ENCODE assay signal across 10 mouse cellular contexts in the genomic region with DNA sequence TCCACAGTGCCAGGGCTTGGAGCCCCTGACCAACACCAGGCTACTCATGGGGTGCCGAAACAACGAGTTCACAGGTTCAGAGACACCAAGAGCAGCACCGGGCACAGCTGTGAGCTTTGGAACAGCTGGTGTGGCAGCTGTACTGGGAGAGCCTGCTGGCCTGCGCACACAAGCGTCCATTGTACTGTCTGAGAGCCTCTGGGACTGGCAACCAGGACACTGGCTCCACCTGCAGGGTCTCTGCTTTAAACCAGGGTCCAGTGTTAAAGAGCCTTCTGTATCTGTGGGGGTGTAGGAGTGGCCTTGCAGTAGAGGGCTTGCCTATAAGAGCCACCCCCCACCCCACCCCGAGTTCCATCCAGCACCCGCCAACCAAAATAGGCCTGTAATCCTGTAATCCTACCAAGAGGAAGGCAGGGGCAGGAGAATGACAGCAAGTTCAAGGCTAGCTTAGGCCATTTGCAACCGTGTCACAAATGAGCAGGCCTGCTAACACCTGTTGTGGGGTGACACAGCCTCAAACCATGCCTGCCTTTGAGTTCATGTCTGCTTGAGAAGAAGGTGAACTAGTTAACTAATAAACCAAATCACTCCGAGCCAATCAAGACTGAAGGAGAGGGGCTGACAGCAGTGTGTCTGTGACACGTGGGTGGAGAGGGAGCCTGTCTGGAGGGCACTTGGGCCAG. TPM values are rescaled to one million over a fixed set of nuclear protein-coding genes. Genes with fewer than 3 reads are reported as not detected.
DNase-seq lines count a peak whose midpoint lies in the region; ATAC-seq lines count a peak whose summit lies in the region.
"Had no signal": no experiment of that assay in that cellular context is flagged by ENCODE, and none has a peak within 500 bp of the region (broad histone marks: within the 10 kb centered on the region; RNA-seq: fewer than 3 reads in every experiment).

No protein-coding gene starts in this region.

- 43% methylated on average over 10 of the region's 10 CpGs for WGBS in forebrain, embryonic 12.5 days
- WGBS in forebrain, embryonic 13.5 days, result 51% methylated on average over 10 of the region's 10 CpGs
- 58% methylated on average over 10 of the region's 10 CpGs for WGBS in hindbrain, embryonic 12.5 days
- 61% methylated on average over 10 of the region's 10 CpGs for WGBS in neural tube, embryonic 12.5 days

- intact Hi-C loops in left cerebral cortex, postnatal 14 days (cut with DNase I), result loop anchor here (5.0 kb wide), 1 partner anchor 58 kb away; the partner anchor contains the start of genes Polr2i and Tbcb

- H3K9me3 ChIP-seq in forebrain, embryonic 12.5 days, result no peaks in the 10 kb centered on the region
- H3K9me3 ChIP-seq in forebrain, embryonic 13.5 days (replicated peaks), result no peaks in the 10 kb centered on the region
- H3K9me3 ChIP-seq in hindbrain, embryonic 12.5 days (replicated peaks), result no peaks in the 10 kb centered on the region
- H3K9me3 ChIP-seq in neural tube, embryonic 12.5 days, result no peaks in the 10 kb centered on the region
- H3K9me3 ChIP-seq: stomach, embryonic 15.5 days had no signal

- no peak overlapping the region for H3K4me2 ChIP-seq in forebrain, embryonic 12.5 days
- no peak overlapping the region for H3K4me2 ChIP-seq in forebrain, embryonic 13.5 days
- no peak overlapping the region; the same call in 1 of the 2 replicates for H3K4me2 ChIP-seq in hindbrain, embryonic 12.5 days (replicated peaks)
- H3K4me2 ChIP-seq in neural tube, embryonic 12.5 days (replicated peaks), result no peak overlapping the region
- H3K4me2 ChIP-seq: stomach, embryonic 15.5 days had no signal

- no peak overlapping the region for H3K27ac ChIP-seq in forebrain, embryonic 12.5 days
- H3K27ac ChIP-seq in forebrain, embryonic 13.5 days, result no peak overlapping the region
- H3K27ac ChIP-seq in hindbrain, embryonic 12.5 days, result peak overlapping the region; percentile 23; the same call in 1 of the 2 replicates
- no peak overlapping the region for H3K27ac ChIP-seq in neural tube, embryonic 12.5 days
- H3K27ac ChIP-seq: stomach, embryonic 15.5 days had no signal

- peaks cover 36% of the 10 kb centered on the region for H3K4me1 ChIP-seq in forebrain, embryonic 12.5 days
- H3K4me1 ChIP-seq in forebrain, embryonic 13.5 days, result peaks cover 35% of the 10 kb centered on the region
- H3K4me1 ChIP-seq in hindbrain, embryonic 12.5 days, result peaks cover 35% of the 10 kb centered on the region
- H3K4me1 ChIP-seq in neural tube, embryonic 12.5 days, result peaks cover 27% of the 10 kb centered on the region

- H3K4me3 ChIP-seq in forebrain, embryonic 12.5 days (replicated peaks), result no peak overlapping the region
- no peak overlapping the region for H3K4me3 ChIP-seq in forebrain, embryonic 13.5 days
- H3K4me3 ChIP-seq in hindbrain, embryonic 12.5 days, result no peak overlapping the region
- no peak overlapping the region for H3K4me3 ChIP-seq in neural tube, embryonic 12.5 days
- H3K4me3 ChIP-seq: stomach, embryonic 15.5 days had no signal

- peak; percentile 46 to 72 for DNase-seq in left cerebral cortex, postnatal 14 days (ENCODE audit: low spot score in 2 of 2)
- no peak for DNase-seq in left cerebral cortex, adult 8-10 months (ENCODE audit: low spot score in 2 of 2)
- no peak for DNase-seq in spleen, adult 12 weeks (ENCODE audit: low spot score)
- no peak for DNase-seq in thymus, adult 18-20 months
- DNase-seq: lung, postnatal 14 days had no signal

- peak overlapping the region; percentile 25; the same call in 1 of the 2 replicates for H3K9ac ChIP-seq in forebrain, embryonic 12.5 days
- no peak overlapping the region; the same call in 1 of the 2 replicates for H3K9ac ChIP-seq in forebrain, embryonic 13.5 days
- no peak overlapping the region for H3K9ac ChIP-seq in hindbrain, embryonic 12.5 days
- no peak overlapping the region for H3K9ac ChIP-seq in neural tube, embryonic 12.5 days
- H3K9ac ChIP-seq: stomach, embryonic 15.5 days had no signal

- H3K36me3 ChIP-seq in forebrain, embryonic 12.5 days (replicated peaks), result peaks cover 13% of the 10 kb centered on the region
- H3K36me3 ChIP-seq in forebrain, embryonic 13.5 days (ENCODE audit: poor library complexity, severe bottlenecking), result peaks cover 20% of the 10 kb centered on the region
- peaks cover 14% of the 10 kb centered on the region for H3K36me3 ChIP-seq in hindbrain, embryonic 12.5 days
- H3K36me3 ChIP-seq in neural tube, embryonic 12.5 days, result peaks cover 10% of the 10 kb centered on the region
- H3K36me3 ChIP-seq: stomach, embryonic 15.5 days had no signal

- H3K27me3 ChIP-seq in forebrain, embryonic 12.5 days, result peaks cover 3% of the 10 kb centered on the region; the same call in 1 of the 2 replicates
- 0 out of 2 replicates have a peak, but pooled peaks cover 2% of the 10 kb centered on the region for H3K27me3 ChIP-seq in forebrain, embryonic 13.5 days
- no peaks in the 10 kb centered on the region for H3K27me3 ChIP-seq in hindbrain, embryonic 12.5 days
- no peaks in the 10 kb centered on the region for H3K27me3 ChIP-seq in neural tube, embryonic 12.5 days (replicated peaks)
- H3K27me3 ChIP-seq: stomach, embryonic 15.5 days had no signal

- no peak for ATAC-seq in forebrain, embryonic 12.5 days (ENCODE audit: low FRiP score)
- no peak for ATAC-seq in forebrain, embryonic 13.5 days
- ATAC-seq in hindbrain, embryonic 12.5 days (ENCODE audit: low FRiP score), result peak; percentile 16; the same call in 1 of the 2 replicates
- ATAC-seq in neural tube, embryonic 12.5 days (ENCODE audit: low FRiP score, low read depth), result peak; percentile 57

RNA-seq across cellular contexts. Expression of gene Clip3, which starts 1.7 kb away (rescaled TPM):
- polyA plus RNA-seq in forebrain, embryonic 12.5 days (2016; fragmentation: Nextera tagmentation; extraction: Ambion mirVana), result 77.2 and 87.9 TPM in 2 replicates
- polyA plus RNA-seq in forebrain, embryonic 13.5 days (2015; fragmentation: Nextera tagmentation; extraction: Ambion mirVana), result 88.8 and 91.4 TPM in 2 replicates
- 100 to 1,000 TPM; 499 to 503 TPM for total RNA-seq in left cerebral cortex, postnatal 14 days (2021)
- 100 to 1,000 TPM; 377 to 471 (median 424) TPM for total RNA-seq in left cerebral cortex, adult 8-10 months (2022)
- polyA plus RNA-seq in hindbrain, embryonic 12.5 days (2016; fragmentation: Nextera tagmentation; extraction: Ambion mirVana), result 74.8 and 88.1 TPM in 2 replicates
- polyA plus RNA-seq in neural tube, embryonic 12.5 days (2016; fragmentation: Nextera tagmentation; extraction: Ambion mirVana), result 74.3 and 87.2 TPM in 2 replicates

RNA-seq across cellular contexts. Expression of gene Wdr62, which starts 9.6 kb away (rescaled TPM):
- polyA plus RNA-seq in forebrain, embryonic 12.5 days (2016; fragmentation: Nextera tagmentation; extraction: Ambion mirVana), result 17.2 and 18.6 TPM in 2 replicates
- 11.6 and 13.2 TPM in 2 replicates for polyA plus RNA-seq in forebrain, embryonic 13.5 days (2015; fragmentation: Nextera tagmentation; extraction: Ambion mirVana)
- total RNA-seq in left cerebral cortex, postnatal 14 days (2021), result 1 to 10 TPM; 1.2 to 2.0 TPM
- 1 to 10 TPM; 1.4 to 2.9 (median 1.8) TPM for total RNA-seq in left cerebral cortex, adult 8-10 months (2022)
- polyA plus RNA-seq in hindbrain, embryonic 12.5 days (2016; fragmentation: Nextera tagmentation; extraction: Ambion mirVana), result 7.2 and 7.4 TPM in 2 replicates
- polyA plus RNA-seq in neural tube, embryonic 12.5 days (2016; fragmentation: Nextera tagmentation; extraction: Ambion mirVana), result 6.6 and 9.7 TPM in 2 replicates

RNA-seq across cellular contexts. Expression of gene Thap8, which starts 10.0 kb away (rescaled TPM):
- polyA plus RNA-seq in forebrain, embryonic 12.5 days (2016; fragmentation: Nextera tagmentation; extraction: Ambion mirVana), result 0.51 and 0.68 TPM in 2 replicates
- polyA plus RNA-seq in forebrain, embryonic 13.5 days (2015; fragmentation: Nextera tagmentation; extraction: Ambion mirVana), result 0.21 and 0.68 TPM in 2 replicates
- under 1 TPM in 1 of 2 experiments, not detected in 1; 0.26 TPM for total RNA-seq in left cerebral cortex, postnatal 14 days (2021)
- under 1 TPM; 0.36 to 0.50 (median 0.38) TPM for total RNA-seq in left cerebral cortex, adult 8-10 months (2022)
- 0.48 and 0.77 TPM in 2 replicates for polyA plus RNA-seq in hindbrain, embryonic 12.5 days (2016; fragmentation: Nextera tagmentation; extraction: Ambion mirVana)
- polyA plus RNA-seq in neural tube, embryonic 12.5 days (2016; fragmentation: Nextera tagmentation; extraction: Ambion mirVana), result 0.52 and 0.78 TPM in 2 replicates

RNA-seq across cellular contexts. Expression of gene Alkbh6, which starts 18.7 kb away (rescaled TPM):
- polyA plus RNA-seq in forebrain, embryonic 12.5 days (2016; fragmentation: Nextera tagmentation; extraction: Ambion mirVana), result 73.2 and 79.0 TPM in 2 replicates
- polyA plus RNA-seq in forebrain, embryonic 13.5 days (2015; fragmentation: Nextera tagmentation; extraction: Ambion mirVana), result 101 and 102 TPM in 2 replicates
- 10 to 100 TPM; 53.4 to 55.3 TPM for total RNA-seq in left cerebral cortex, postnatal 14 days (2021)
- total RNA-seq in left cerebral cortex, adult 8-10 months (2022), result 10 to 100 TPM; 60.6 to 74.5 (median 62.8) TPM
- polyA plus RNA-seq in hindbrain, embryonic 12.5 days (2016; fragmentation: Nextera tagmentation; extraction: Ambion mirVana), result 87.1 and 93.5 TPM in 2 replicates
- polyA plus RNA-seq in neural tube, embryonic 12.5 days (2016; fragmentation: Nextera tagmentation; extraction: Ambion mirVana), result 93.4 and 95.9 TPM in 2 replicates

RNA-seq across cellular contexts. Expression of gene Syne4, which starts 24.8 kb away (rescaled TPM):
- 21.8 and 23.5 TPM in 2 replicates for polyA plus RNA-seq in forebrain, embryonic 12.5 days (2016; fragmentation: Nextera tagmentation; extraction: Ambion mirVana)
- 9.2 and 12.7 TPM in 2 replicates for polyA plus RNA-seq in forebrain, embryonic 13.5 days (2015; fragmentation: Nextera tagmentation; extraction: Ambion mirVana)
- 1 to 10 TPM; 6.9 to 8.2 TPM for total RNA-seq in left cerebral cortex, postnatal 14 days (2021)
- total RNA-seq in left cerebral cortex, adult 8-10 months (2022), result 10 to 100 TPM in 1 of 4 experiments, 1 to 10 TPM in 3; 7.4 to 10.5 (median 8.8) TPM
- polyA plus RNA-seq in hindbrain, embryonic 12.5 days (2016; fragmentation: Nextera tagmentation; extraction: Ambion mirVana), result 36.9 and 39.2 TPM in 2 replicates
- polyA plus RNA-seq in neural tube, embryonic 12.5 days (2016; fragmentation: Nextera tagmentation; extraction: Ambion mirVana), result 21.8 and 24.3 TPM in 2 replicates

Comparison
In these comparisons a context has a peak if more than half of its experiments do, and no peak if none do; other contexts are left out.
1. DNase-seq: peak in left cerebral cortex, postnatal 14 days (2 of 2); none in left cerebral cortex, adult 8-10 months (0 of 2), spleen, adult 12 weeks (single experiment) and thymus, adult 18-20 months (0 of 2).
2. ATAC-seq: peak in hindbrain, embryonic 12.5 days (single experiment) and neural tube, embryonic 12.5 days (single experiment); none in forebrain, embryonic 12.5 days (single experiment) and forebrain, embryonic 13.5 days (single experiment).